Mouse (Mus musculus): ENCODE results near the gene Plce1.

The Plce1 gene

DNA sequence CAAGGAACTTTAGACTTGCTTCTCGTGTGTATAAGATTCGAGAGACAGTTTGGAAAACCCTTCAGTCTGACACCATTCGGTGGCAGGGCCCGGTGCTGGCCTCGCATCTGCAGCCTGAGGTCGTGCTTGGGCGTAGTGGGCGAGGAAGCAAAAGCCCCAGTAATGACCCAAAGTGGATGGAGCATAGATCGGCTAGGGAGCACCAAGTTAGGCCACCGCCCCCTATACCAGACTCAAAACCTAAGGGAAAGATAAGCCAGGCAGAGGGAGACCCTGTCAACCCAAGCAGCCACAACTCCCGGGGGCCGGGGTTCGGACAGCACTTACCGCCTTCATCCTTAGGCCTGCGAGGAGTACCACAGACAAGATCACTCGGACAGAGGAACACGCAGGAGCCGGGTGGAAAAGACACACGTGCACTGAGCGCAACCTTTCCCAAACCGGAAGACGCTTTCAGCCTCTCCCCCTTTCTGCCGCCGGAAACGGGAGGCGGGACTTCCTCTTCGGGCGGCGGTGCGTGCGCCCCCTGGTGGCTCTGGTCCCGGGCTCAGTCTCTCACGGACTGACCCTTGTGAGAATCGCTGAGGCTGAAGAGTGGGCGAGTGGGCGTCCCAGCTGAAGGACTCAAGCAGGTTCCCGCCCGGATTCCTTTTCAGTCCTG is 338.0 kb downstream of the Plce1 start, which contains the start of gene Noc3l:
TSS of gene Noc3l (minus strand) at position 472 of the 661 bp plus-strand sequence.
- in situ Hi-C loops (cut with MboI, MseI), result loop anchor here (10.0 kb wide), 1 partner anchor 116 kb away; the partner anchor contains the start of gene Hells

DNA sequence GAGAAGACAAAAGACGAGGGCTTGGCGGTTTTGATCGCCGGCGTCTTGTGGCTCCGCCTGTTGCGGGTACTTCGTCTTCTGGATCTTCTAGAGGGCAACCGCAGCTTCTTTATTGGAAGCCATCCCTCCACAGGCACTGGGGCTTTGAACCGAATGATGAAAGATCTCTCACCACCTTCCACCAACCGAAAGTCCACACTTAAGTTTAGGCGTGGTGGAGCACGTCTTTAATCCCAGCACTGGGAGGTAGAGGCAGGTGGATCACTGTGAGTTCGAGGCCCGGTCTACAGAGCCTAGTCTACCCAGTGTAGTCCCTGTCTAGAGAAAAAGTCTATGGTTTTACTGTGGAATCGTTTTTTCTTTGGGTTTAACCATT is 338.5 kb downstream of the Plce1 start:
- in situ Hi-C loops (cut with MboI, MseI), result loop anchor here (10.0 kb wide), 1 partner anchor 115 kb away; the partner anchor contains the start of gene Hells

DNA sequence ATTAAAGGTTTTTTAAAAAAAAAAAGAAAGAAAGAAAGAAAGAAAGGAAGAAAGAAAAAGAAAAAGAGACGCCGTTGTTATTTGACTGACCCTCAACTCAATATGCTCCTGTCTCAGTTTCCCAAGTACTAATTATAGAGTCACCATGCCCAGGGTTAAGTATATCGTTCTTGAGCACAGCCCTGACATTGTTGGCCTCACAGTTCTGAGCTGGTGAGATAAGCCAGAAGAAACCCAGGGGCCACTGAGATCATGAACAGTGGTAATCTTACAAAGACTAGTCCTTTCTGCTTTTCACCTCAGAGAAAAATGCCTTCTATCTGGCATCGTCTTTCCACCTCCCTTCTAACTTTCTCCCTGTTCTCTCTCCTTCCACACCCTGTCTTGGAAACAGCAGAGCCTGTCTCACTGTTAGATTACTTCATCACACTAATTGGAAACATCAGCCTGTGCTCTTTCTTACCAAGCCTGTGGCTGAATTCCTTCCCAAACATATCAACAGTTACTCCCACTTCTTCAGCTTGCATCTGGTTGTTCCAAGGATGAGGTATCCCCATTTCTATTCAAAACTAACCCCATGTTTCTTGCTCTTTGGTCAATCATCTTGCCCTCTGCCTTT is 339.4 kb downstream of the Plce1 start:
- in situ Hi-C loops (cut with MboI, MseI), result no loop called here

DNA sequence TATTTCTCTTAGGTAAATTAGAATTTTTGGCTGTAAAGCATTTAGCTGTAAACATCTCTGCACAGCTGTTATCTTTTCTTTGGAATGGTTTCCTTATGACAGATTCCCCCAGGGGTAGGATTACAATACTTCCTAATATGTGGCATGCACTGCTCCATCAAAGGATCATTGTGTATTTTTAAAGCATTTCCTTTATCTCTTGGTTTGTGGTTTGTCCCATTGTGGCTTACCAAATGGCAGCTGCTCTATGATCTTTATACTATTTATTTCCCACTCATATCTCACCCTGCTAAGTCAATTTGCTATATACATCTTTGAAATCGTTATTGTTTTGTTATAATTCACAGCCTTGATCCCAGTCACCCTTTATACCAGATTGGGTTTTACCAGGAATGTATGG is 352.3 kb downstream of the Plce1 start:
- in situ Hi-C loops (cut with MboI, MseI), result no loop called here

Data from T-helper 2 cell (primary cell).